Mouse (Mus musculus) forebrain, embryonic 16.5 days (tissue): ENCODE data around the gene 9230104L09Rik. TPM values are rescaled to one million over a fixed set of nuclear protein-coding genes. Genes with fewer than 3 reads are reported as not detected.

Experiments
- ATAC-seq: fragments of 200-750 bp; cut with Nextera tagmentation; 2 replicates; pipeline ENCODE4 v1.8.0; 2017; ENCODE audit warnings: mild to moderate bottlenecking, moderate library complexity
- H3K27ac ChIP-seq: fragments of 300-500 bp; sonication (generic); 2 replicates; pipeline ENCODE4 v1.5.1; 2014; ENCODE audit warnings: low read length, control low read depth
- H3K27me3 ChIP-seq: fragments of 300-500 bp; sonication (generic); replicated peaks from 2 replicates; pipeline ENCODE4 v1.6.1; 2014; ENCODE audit warnings: low read length; ENCODE audit not compliant: control insufficient read depth, insufficient read depth
- H3K36me3 ChIP-seq: fragments of 300-500 bp; sonication (generic); 2 replicates; pipeline ENCODE4 v1.6.1; 2014; ENCODE audit not compliant: control insufficient read depth, insufficient read depth
- H3K4me1 ChIP-seq: fragments of 300-500 bp; sonication (generic); replicated peaks from 2 replicates; pipeline ENCODE4 v1.6.1; 2014; ENCODE audit warnings: low read length; ENCODE audit not compliant: control insufficient read depth, insufficient read depth
- H3K4me2 ChIP-seq: fragments of 300-500 bp; sonication (generic); 2 replicates; pipeline ENCODE4 v1.6.1; 2014; ENCODE audit warnings: mild to moderate bottlenecking, low read length, control low read depth
- H3K4me3 ChIP-seq: fragments of 300-500 bp; sonication (generic); replicated peaks from 2 replicates; pipeline ENCODE4 v1.5.1; 2014; ENCODE audit warnings: mild to moderate bottlenecking, low read length, control low read depth
- H3K9ac ChIP-seq: fragments of 300-500 bp; sonication (generic); replicated peaks from 2 replicates; pipeline ENCODE4 v1.6.1; 2014; ENCODE audit warnings: low read depth, low read length, control low read depth
- H3K9me3 ChIP-seq: fragments of 300-500 bp; sonication (generic); 2 replicates; pipeline ENCODE4 v1.6.1; 2016; ENCODE audit warnings: low read length; ENCODE audit not compliant: control insufficient read depth
- WGBS: fragments of 180-500 bp; shearing (Covaris S2); extraction: QIAGEN DNeasy Blood & Tissue Kit; methylation state at CpG from one replicate; pipeline ENCODE4 v1.1.7; 2014; 5-methylcytosine and 5-hydroxymethylcytosine counted together
- polyA plus RNA-seq: library from polyadenylated mRNA; unstranded; fragments of >200 nt; fragmentation: Nextera tagmentation; extraction: Ambion mirVana; gene quantifications from 2 replicates; pipeline ENCODE4 v1.2.1, GENCODE M21; 2015

9230104L09Rik gene
- polyA plus RNA-seq, 1 experiment from 2014 or later, result not detected

DNA sequence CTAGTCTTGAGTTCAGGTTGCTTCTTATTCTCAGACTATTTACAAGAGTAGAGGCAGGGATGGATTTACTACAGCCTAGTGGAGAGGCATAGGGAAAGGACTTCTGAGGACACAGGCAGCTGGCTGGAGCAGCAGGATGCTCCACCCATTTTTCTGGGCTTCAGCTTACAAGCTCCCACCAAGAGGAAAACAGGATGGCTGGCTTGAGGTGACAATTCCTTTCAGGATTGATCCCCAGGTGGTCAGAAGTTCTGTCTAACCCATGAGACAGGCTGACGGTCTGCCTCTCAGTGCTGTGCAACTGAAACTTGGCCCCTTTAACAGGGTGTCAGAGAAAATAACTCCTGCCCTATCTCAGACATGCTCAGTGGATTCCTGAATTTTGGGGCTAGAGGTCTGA is 14.4 kb upstream of the 9230104L09Rik start:
- Histone ChIP-seq H3K4me2 (no peak overlapping the region), H3K9ac (no peak overlapping the region), H3K4me3 (no peak overlapping the region), H3K4me1 (peaks cover 5% of the 10 kb centered on the region), H3K27ac (no peak overlapping the region), H3K27me3 (no peaks in the 10 kb centered on the region), H3K9me3 (no peaks in the 10 kb centered on the region), H3K36me3 (no peaks in the 10 kb centered on the region)
- 79% methylated on average over 1 of the region's 1 CpGs for WGBS
- ATAC-seq, result no peak

DNA sequence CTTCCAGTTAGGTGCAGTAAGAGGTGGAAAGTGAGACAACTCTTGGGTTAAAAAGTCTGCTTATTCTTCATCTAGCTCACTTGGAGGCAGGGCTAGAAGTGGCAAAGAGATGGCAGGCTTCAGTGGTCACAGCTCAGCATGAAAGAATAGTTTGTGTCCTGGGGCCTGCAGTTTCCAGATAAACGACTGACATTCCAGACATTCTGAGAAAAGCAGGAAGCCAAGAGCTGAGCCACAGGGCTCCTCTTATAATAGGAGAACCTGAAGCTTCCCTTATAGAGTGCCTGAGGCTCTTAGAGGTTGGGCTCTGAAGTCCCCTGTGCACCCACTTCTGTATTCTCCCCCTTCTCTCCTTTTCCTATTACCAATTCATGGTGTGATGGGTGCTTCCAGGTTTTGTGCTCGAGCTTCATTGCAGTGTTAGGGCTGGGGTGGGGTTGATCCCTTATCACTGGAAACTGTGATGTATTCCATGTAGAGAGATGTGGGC is 13.8 kb upstream of the 9230104L09Rik start:
- Histone ChIP-seq H3K9me3 (no peaks in the 10 kb centered on the region), H3K4me1 (peaks cover 11% of the 10 kb centered on the region), H3K9ac (no peak overlapping the region), H3K36me3 (no peaks in the 10 kb centered on the region), H3K27ac (no peak overlapping the region), H3K4me2 (no peak overlapping the region), H3K4me3 (no peak overlapping the region), H3K27me3 (no peaks in the 10 kb centered on the region)
- 14% methylated on average over 2 of the region's 2 CpGs for WGBS
- no peak for ATAC-seq

DNA sequence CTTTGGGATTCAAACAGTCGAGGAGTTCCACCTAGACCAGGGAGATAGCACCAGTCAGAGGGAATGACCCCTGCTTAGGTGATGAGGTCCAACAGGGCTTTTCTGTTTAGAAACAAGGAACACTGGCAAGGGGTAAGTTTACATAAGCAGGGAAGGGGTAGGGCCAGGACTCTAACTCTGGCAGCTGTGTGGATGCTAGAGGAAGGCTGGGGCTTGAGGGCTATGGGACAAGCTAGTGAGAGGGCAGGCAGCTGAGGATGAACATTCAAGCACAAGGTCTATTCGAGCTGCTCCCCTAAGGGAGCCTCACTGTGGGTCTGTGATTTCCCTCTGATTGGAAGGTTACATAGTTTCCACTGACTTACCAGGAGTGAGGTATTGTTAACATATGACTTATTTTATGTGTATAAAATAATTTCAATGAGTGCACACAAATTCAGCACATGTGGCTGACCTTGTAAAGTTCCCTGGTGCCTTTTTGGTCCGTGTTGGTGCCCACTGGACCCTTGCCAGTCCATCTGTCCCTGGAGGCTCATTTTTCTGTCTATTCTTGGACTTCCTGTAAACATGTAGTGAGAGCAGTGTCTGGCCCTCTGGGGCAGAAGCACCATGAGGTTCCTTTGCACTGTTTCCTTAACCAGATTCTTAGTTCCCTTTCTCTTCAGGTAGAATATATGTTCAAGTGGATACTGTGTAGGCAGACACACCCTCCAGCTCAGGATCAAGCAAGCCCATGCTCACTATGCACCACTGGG is 12.4 kb upstream of the 9230104L09Rik start:
- no peaks in the 10 kb centered on the region for H3K27me3 ChIP-seq
- WGBS, result 71% methylated on average over 3 of the region's 3 CpGs
- peaks cover 2% of the 10 kb centered on the region for H3K36me3 ChIP-seq
- no peak overlapping the region for H3K9ac ChIP-seq
- no peak overlapping the region for H3K4me2 ChIP-seq
- H3K4me1 ChIP-seq, result peaks cover 25% of the 10 kb centered on the region
- no peaks in the 10 kb centered on the region for H3K9me3 ChIP-seq
- no peak overlapping the region for H3K4me3 ChIP-seq
- no peak for ATAC-seq
- no peak overlapping the region for H3K27ac ChIP-seq

DNA sequence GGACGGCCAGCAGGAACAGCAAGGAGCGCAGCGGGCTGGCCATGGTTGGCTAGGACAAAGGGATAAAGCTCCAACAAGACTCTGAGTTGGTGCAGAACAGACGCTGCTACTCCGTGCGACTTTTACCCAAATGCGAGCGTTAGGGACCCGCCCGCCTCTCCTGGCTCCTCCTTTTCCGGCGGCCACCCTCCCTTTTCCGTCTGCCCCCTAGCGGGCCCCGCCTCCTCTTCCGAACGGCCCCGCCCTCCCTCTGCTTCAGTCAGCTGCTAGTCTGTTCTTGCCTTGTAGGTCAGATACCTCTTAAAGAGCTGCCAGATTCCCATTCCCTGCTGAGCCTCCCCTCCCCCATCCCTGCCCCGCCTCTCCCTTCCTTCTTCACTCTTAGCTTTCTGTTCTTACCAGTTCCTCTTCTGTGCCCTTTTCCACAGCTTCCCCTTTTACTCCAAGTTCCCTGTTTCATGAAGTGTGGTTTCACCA is 10.5 kb upstream of the 9230104L09Rik start, which contains the start of gene Cst3:
Cst3 (minus strand) TSS at position 358 of the 477 bp plus-strand sequence.
- peak within 1 kb of the TSS; percentile 78 for H3K27ac ChIP-seq
- peak within 1 kb of the TSS; percentile 89 for H3K9ac ChIP-seq
- peak within 1 kb of the TSS; percentile 64 for H3K4me3 ChIP-seq
- 0% methylated on average over 19 of the region's 19 CpGs for WGBS
- no peaks in the 10 kb centered on the region for H3K27me3 ChIP-seq
- peaks cover 25% of the 10 kb centered on the region for H3K4me1 ChIP-seq
- ATAC-seq, result peak; percentile 96
- H3K36me3 ChIP-seq, result peaks cover 16% of the 10 kb centered on the region
- H3K4me2 ChIP-seq, result peak within 1 kb of the TSS; percentile 88
- H3K9me3 ChIP-seq, result no peaks in the 10 kb centered on the region

DNA sequence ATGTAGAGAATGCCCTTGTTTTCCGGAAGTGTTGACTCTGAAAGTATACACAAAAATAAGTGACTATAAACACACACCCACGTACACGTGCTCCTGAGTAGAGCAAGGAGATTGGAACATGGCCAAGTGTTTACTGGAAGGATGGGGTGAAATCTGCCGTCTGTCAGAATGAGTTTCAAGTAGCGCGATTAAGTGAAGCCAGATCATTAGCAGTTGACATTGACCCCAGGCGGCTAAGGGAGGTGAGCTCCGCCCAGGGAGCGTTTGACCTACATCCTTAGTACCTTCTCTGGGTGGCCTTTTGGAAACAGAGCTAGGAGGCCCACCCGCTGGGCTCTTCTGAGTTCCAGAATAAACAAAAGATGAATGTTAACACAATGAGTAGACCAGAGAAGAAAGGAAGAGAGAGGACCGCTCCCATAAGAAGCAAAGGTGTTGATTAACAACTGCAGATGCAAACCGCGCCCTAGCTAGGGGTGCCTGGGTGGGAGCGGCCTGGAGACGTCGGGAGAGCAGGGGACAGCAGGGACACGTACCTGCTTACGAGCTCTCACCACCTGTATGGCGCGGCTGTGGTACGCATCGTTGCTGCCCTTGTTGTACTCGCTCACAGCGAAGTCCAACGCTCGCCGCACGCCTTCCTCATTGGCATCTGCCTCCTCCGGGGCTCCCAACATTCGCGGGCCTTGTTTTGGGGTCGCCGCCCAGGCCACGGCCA is 9.9 kb upstream of the 9230104L09Rik start:
- Histone ChIP-seq H3K27me3 (no peaks in the 10 kb centered on the region), H3K36me3 (peaks cover 16% of the 10 kb centered on the region), H3K4me3 (peak overlapping the region; percentile 64), H3K4me2 (peak overlapping the region; percentile 88), H3K9ac (peak overlapping the region; percentile 89), H3K9me3 (no peaks in the 10 kb centered on the region), H3K27ac (peak overlapping the region; percentile 78), H3K4me1 (peaks cover 25% of the 10 kb centered on the region)
- peak; percentile 68 for ATAC-seq
- WGBS, result 1% methylated on average over 34 of the region's 34 CpGs

DNA sequence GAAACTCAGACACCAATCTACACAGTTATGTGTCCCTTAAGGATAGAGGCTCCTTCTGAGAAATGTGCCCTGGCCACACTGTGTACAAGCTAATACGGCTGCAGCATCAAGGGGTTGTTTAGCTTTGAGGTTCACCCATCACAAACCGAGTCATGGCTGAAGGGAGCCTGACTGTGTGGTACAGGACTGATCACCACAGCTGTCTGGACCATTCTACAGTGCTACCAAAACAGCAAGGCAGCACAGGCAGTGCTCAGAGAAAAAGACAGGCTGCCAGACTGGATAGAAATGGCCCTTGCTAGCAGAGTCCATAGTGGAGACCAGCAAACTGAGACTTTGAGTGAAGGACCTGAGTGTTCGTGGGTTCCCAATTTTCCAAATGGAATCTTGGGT is 9.4 kb upstream of the 9230104L09Rik start:
- Histone ChIP-seq H3K9ac (peak overlapping the region; percentile 89), H3K27me3 (no peaks in the 10 kb centered on the region), H3K36me3 (peaks cover 16% of the 10 kb centered on the region), H3K4me3 (peak overlapping the region; percentile 64), H3K27ac (no peak overlapping the region), H3K9me3 (no peaks in the 10 kb centered on the region), H3K4me2 (peak overlapping the region; percentile 88), H3K4me1 (peaks cover 25% of the 10 kb centered on the region)
- 39% methylated on average over 3 of the region's 3 CpGs for WGBS
- 0 out of 2 replicates have a peak, but pooled peaks have one; percentile 7 for ATAC-seq

DNA sequence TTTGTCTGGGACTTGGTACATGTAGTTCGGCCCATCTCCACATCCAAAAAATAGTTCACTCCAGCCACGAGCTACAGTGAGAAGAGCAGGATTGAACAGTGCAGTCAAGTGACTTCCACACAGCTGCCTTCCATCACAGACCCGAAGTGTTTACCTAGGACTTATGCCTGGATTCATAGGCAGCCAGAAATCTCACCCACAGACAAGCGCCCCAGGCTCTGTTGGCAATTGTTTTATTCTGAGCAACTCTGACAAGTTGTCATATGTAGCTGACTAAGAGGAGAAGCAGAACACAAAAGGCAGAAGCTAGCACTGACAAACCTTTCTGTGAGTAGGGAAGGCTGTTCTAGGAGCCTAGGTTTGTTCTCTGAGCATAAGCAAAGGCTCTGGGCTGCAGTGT is 8.0 kb upstream of the 9230104L09Rik start:
- Histone ChIP-seq H3K4me2 (peak overlapping the region; percentile 88), H3K9ac (peak overlapping the region; percentile 26), H3K4me3 (peak overlapping the region; percentile 64), H3K27me3 (no peaks in the 10 kb centered on the region), H3K9me3 (no peaks in the 10 kb centered on the region), H3K36me3 (peaks cover 16% of the 10 kb centered on the region), H3K27ac (no peak overlapping the region), H3K4me1 (peaks cover 25% of the 10 kb centered on the region)
- ATAC-seq, result no peak
- WGBS, result 82% methylated on average over 4 of the region's 4 CpGs

DNA sequence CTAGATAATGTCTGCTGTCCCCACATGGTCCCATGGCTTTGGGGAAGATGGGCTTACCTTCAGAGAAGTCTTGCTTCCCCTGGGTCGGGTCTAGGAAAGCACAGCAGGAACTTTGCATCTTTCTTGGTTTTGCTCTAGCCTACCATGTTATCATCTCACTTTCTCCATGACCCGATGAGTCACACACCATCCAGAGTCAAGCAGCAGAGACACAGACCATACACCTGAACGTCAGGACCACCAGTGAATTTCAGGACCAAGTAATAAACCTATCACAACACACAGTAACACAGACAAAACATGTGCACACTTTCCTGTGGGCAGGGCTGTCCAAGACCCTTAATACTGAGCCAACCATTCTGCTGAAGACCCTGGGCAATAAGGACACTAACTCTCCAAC is 5.7 kb upstream of the 9230104L09Rik start:
- H3K27ac ChIP-seq, result no peak overlapping the region
- no peak overlapping the region for H3K4me2 ChIP-seq
- ATAC-seq, result no peak
- H3K9ac ChIP-seq, result no peak overlapping the region
- peaks cover 16% of the 10 kb centered on the region for H3K36me3 ChIP-seq
- H3K27me3 ChIP-seq, result no peaks in the 10 kb centered on the region
- 94% methylated on average over 3 of the region's 3 CpGs for WGBS
- peaks cover 23% of the 10 kb centered on the region for H3K4me1 ChIP-seq
- H3K9me3 ChIP-seq, result no peaks in the 10 kb centered on the region
- no peak overlapping the region for H3K4me3 ChIP-seq

DNA sequence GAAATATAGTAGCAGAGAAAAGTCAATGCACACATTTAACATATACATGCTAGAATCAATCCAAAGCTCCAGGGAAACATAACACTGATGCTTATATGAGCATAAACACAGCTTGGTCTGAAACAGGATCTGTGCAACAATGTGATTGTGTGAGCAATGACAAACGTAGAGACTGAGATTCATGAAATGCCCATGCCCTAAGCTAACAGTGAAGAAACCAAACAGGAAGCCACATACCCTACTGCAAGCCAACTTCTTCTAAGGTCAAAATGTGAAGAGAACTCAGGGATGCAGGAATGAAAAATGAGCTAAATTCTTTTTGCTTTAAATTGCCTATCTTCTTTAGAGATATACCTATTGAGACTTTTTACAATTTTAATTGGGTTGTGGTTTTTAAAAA is 4.1 kb upstream of the 9230104L09Rik start:
- no peak for ATAC-seq
- Histone ChIP-seq H3K27me3 (no peaks in the 10 kb centered on the region), H3K27ac (no peak overlapping the region), H3K4me3 (no peak overlapping the region), H3K36me3 (peaks cover 16% of the 10 kb centered on the region), H3K4me1 (peaks cover 18% of the 10 kb centered on the region), H3K4me2 (no peak overlapping the region), H3K9ac (no peak overlapping the region), H3K9me3 (no peaks in the 10 kb centered on the region)
- WGBS, result 81% methylated on average over 1 of the region's 1 CpGs
